Mouse (Mus musculus): ENCODE measurements around the gene Axin1. TPM values are rescaled to one million over a fixed set of nuclear protein-coding genes. Genes with fewer than 3 reads are reported as not detected.

Gene Axin1
- 22.3 TPM for polyA plus RNA-seq (2014; fragmentation: Illumina TruSeq; extraction: RNeasy Lipid Tissue Mini Kit (QIAGEN cat#74804))

GRCm38 (mm10) chr17:26138239-26138836 lies at the start of gene Axin1:
Axin1 (plus strand) TSS chr17:26138688.

GRCm38 (mm10) chr17:26089905-26090632 lies 48.4 kb upstream of the Axin1 start, which contains the start of gene Decr2:
Decr2 (minus strand) TSS chr17:26090337.

GRCm38 (mm10) chr17:26095121-26095740 lies 43.3 kb upstream of the Axin1 start, which contains the start of gene Nme4:
Nme4 (minus strand) TSS chr17:26095602.

GRCm38 (mm10) chr17:26113181-26113948 lies 25.1 kb upstream of the Axin1 start, which contains the start of gene Tmem8:
Tmem8 (plus strand) TSS chr17:26113299.

GRCm38 (mm10) chr17:26123267-26123684 lies 15.2 kb upstream of the Axin1 start, which contains the start of gene Mrpl28:
Mrpl28 (plus strand) TSS chr17:26123500.

GRCm38 (mm10) chr17:26198892-26199291 lies 60.4 kb downstream of the Axin1 start, which contains the start of gene Pdia2:
Pdia2 (minus strand) TSS chr17:26199087.

GRCm38 (mm10) chr17:26202737-26203136 lies 64.2 kb downstream of the Axin1 start, which contains the start of gene Rgs11:
Rgs11 (plus strand) TSS chr17:26202951.

GRCm38 (mm10) chr17:26207686-26208085 lies 69.2 kb downstream of the Axin1 start, which contains the start of gene Arhgdig:
Arhgdig (minus strand) TSS chr17:26207786.

GRCm38 (mm10) chr17:26244101-26244841 lies 105.8 kb downstream of the Axin1 start, which contains the start of gene Fam234a:
Fam234a (minus strand) TSS chr17:26244242.

Other genes starting within 250 kb of the Axin1 start
- gene Rab40c, start 219.0 kb upstream of the Axin1 start, polyA plus RNA-seq (2014; fragmentation: Illumina TruSeq; extraction: RNeasy Lipid Tissue Mini Kit (QIAGEN cat#74804)), result 1.1 TPM
- gene Pigq, start 193.8 kb upstream of the Axin1 start, polyA plus RNA-seq (2014; fragmentation: Illumina TruSeq; extraction: RNeasy Lipid Tissue Mini Kit (QIAGEN cat#74804)), result 27.4 TPM
- gene Nhlrc4, start 193.7 kb upstream of the Axin1 start, polyA plus RNA-seq (2014; fragmentation: Illumina TruSeq; extraction: RNeasy Lipid Tissue Mini Kit (QIAGEN cat#74804)), result 0.29 TPM
- gene A930017K11Rik, start 186.1 kb upstream of the Axin1 start, polyA plus RNA-seq (2014; fragmentation: Illumina TruSeq; extraction: RNeasy Lipid Tissue Mini Kit (QIAGEN cat#74804)), result not detected
- 0.51 TPM for gene Capn15, start 152.9 kb upstream of the Axin1 start, polyA plus RNA-seq (2014; fragmentation: Illumina TruSeq; extraction: RNeasy Lipid Tissue Mini Kit (QIAGEN cat#74804))
- 2.5 TPM for gene Rab11fip3, start 69.1 kb upstream of the Axin1 start, polyA plus RNA-seq (2014; fragmentation: Illumina TruSeq; extraction: RNeasy Lipid Tissue Mini Kit (QIAGEN cat#74804))
- gene Decr2, start 48.4 kb upstream of the Axin1 start, polyA plus RNA-seq (2014; fragmentation: Illumina TruSeq; extraction: RNeasy Lipid Tissue Mini Kit (QIAGEN cat#74804)), result 15.7 TPM
- gene Nme4, start 43.1 kb upstream of the Axin1 start, polyA plus RNA-seq (2014; fragmentation: Illumina TruSeq; extraction: RNeasy Lipid Tissue Mini Kit (QIAGEN cat#74804)), result 2.2 TPM
- 0.88 TPM for gene Tmem8, start 25.4 kb upstream of the Axin1 start, polyA plus RNA-seq (2014; fragmentation: Illumina TruSeq; extraction: RNeasy Lipid Tissue Mini Kit (QIAGEN cat#74804))
- 7.3 TPM for gene Mrpl28, start 15.2 kb upstream of the Axin1 start, polyA plus RNA-seq (2014; fragmentation: Illumina TruSeq; extraction: RNeasy Lipid Tissue Mini Kit (QIAGEN cat#74804))
- gene Pdia2, start 60.4 kb downstream of the Axin1 start, polyA plus RNA-seq (2014; fragmentation: Illumina TruSeq; extraction: RNeasy Lipid Tissue Mini Kit (QIAGEN cat#74804)), result not detected
- gene Rgs11, start 64.3 kb downstream of the Axin1 start, polyA plus RNA-seq (2014; fragmentation: Illumina TruSeq; extraction: RNeasy Lipid Tissue Mini Kit (QIAGEN cat#74804)), result 0.43 TPM
- gene Arhgdig, start 69.1 kb downstream of the Axin1 start, polyA plus RNA-seq (2014; fragmentation: Illumina TruSeq; extraction: RNeasy Lipid Tissue Mini Kit (QIAGEN cat#74804)), result 0.74 TPM
- gene Fam234a, start 105.6 kb downstream of the Axin1 start, polyA plus RNA-seq (2014; fragmentation: Illumina TruSeq; extraction: RNeasy Lipid Tissue Mini Kit (QIAGEN cat#74804)), result 37.1 TPM
- 70.7 TPM for gene Luc7l, start 114.2 kb downstream of the Axin1 start, polyA plus RNA-seq (2014; fragmentation: Illumina TruSeq; extraction: RNeasy Lipid Tissue Mini Kit (QIAGEN cat#74804))